Mouse (Mus musculus): Measurements from ENCODE around the gene Apela. TPM values are rescaled to one million over a fixed set of nuclear protein-coding genes. Genes with fewer than 3 reads are reported as not detected.

Gene Apela
- total and polyA plus RNA-seq, 3 experiments: 0.27 TPM; not detected in 2

DNA sequence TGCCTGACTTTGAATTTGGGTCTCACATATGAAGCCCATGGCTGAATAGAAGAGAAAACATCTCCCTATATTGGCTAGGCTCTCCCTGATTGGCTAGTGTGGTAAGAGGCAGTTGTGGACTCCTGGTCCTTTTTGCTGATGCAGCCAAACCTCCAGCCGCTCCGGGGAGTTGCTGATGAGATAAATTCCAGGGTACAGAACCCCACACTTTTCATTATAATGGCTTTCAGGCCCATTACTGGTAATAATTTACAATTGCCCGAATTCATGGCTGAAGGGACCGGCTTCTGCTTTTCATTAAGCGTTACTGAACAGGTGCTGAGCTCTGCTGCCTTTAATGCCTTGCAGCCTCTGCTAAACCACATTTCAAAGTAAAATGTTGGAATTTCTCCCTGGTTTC, 16.8 kb upstream of the Apela start:
- no peak for DNase-seq
- WGBS: 78% methylated on average over 5 of the region's 5 CpGs
- TF ChIP-seq EP300 (IDR thresholded peaks at IDR 0.05; ENCODE audit: insufficient read depth, low read depth, low read length): no peak
- no peak for TF ChIP-seq CTCF (IDR thresholded peaks at IDR 0.05)
- Histone ChIP-seq H3K4me1 (ENCODE audit: control insufficient read depth, insufficient read depth, low read length) (no peaks in the 10 kb centered on the region), H3K27ac (no peak overlapping the region), H3K79me2 (replicated peaks; ENCODE audit: control insufficient read depth, insufficient read depth, low read length) (no peaks in the 10 kb centered on the region), H3K27me3 (ENCODE audit: control insufficient read depth, insufficient read depth, low read length) (no peaks in the 10 kb centered on the region), H3K9ac (ENCODE audit: low read depth, low read length) (no peak overlapping the region), H3K4me3 (no peak overlapping the region), H3K36me3 (ENCODE audit: control insufficient read depth, insufficient read depth, low read length) (no peaks in the 10 kb centered on the region)
- intact Hi-C loops (cut with DNase I): no loop called here

DNA sequence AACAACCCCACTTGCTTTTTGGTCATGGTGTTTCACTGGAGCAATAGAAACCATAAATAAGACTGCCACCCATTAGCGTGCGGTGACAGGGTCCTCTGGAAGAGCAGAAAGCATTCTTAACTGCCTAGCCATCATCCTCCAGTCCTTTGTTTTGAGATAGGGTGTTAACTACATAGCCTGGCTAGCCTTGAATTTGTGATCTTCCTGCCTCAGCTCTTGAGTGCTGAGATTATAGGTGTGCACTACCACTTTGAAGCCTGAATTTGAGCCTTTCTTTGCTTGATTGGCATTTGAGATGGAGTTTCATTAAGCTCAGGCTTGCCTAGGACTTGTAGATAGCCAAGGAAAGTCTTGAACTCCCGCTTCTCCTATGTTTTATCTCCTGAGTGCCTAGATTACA, 16.4 kb upstream of the Apela start:
- H3K79me2 ChIP-seq (replicated peaks; ENCODE audit: control insufficient read depth, insufficient read depth, low read length): no peaks in the 10 kb centered on the region
- H3K4me1 ChIP-seq (ENCODE audit: control insufficient read depth, insufficient read depth, low read length): no peaks in the 10 kb centered on the region
- intact Hi-C loops (cut with DNase I): no loop called here
- no peak overlapping the region for H3K27ac ChIP-seq
- H3K36me3 ChIP-seq (ENCODE audit: control insufficient read depth, insufficient read depth, low read length): no peaks in the 10 kb centered on the region
- no peak for DNase-seq
- no peak overlapping the region for H3K9ac ChIP-seq (ENCODE audit: low read depth, low read length)
- no peaks in the 10 kb centered on the region for H3K27me3 ChIP-seq (ENCODE audit: control insufficient read depth, insufficient read depth, low read length)
- WGBS: 93% methylated on average over 3 of the region's 3 CpGs
- TF ChIP-seq CTCF (IDR thresholded peaks at IDR 0.05) (no peak), POLR2A (IDR thresholded peaks at IDR 0.05; ENCODE audit: insufficient read depth, low read depth, low read length) (no peak), EP300 (IDR thresholded peaks at IDR 0.05; ENCODE audit: insufficient read depth, low read depth, low read length) (no peak)
- H3K4me3 ChIP-seq: no peak overlapping the region

DNA sequence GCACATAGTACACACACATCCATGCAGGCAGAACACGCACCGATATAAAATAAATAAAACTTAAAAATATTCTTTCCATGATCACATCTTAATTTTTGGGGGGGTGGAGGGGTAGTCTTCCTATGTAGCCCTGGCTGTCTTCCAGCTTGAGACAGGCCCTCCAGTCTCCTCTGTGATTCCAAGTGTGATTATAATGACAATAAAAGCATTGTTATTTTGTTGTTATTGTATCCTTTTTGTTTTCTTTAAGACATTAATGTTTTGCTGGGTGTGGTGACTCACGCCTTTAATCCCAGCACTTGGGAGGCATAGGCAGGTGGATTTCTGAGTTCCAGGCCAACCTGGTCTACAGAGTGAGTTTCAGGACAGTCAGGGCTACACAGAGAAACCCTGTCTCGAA, 10.7 kb upstream of the Apela start:
- Histone ChIP-seq H3K4me3 (no peak overlapping the region), H3K79me2 (replicated peaks; ENCODE audit: control insufficient read depth, insufficient read depth, low read length) (no peaks in the 10 kb centered on the region), H3K27me3 (ENCODE audit: control insufficient read depth, insufficient read depth, low read length) (no peaks in the 10 kb centered on the region), H3K36me3 (ENCODE audit: control insufficient read depth, insufficient read depth, low read length) (no peaks in the 10 kb centered on the region), H3K27ac (no peak overlapping the region), H3K4me1 (ENCODE audit: control insufficient read depth, insufficient read depth, low read length) (no peaks in the 10 kb centered on the region), H3K9ac (ENCODE audit: low read depth, low read length) (no peak overlapping the region)
- intact Hi-C loops (cut with DNase I): no loop called here
- DNase-seq: no peak
- WGBS: 69% methylated on average over 4 of the region's 4 CpGs
- TF ChIP-seq EP300 (IDR thresholded peaks at IDR 0.05; ENCODE audit: insufficient read depth, low read depth, low read length): no peak
- no peak for TF ChIP-seq POLR2A (IDR thresholded peaks at IDR 0.05; ENCODE audit: insufficient read depth, low read depth, low read length)
- TF ChIP-seq CTCF (IDR thresholded peaks at IDR 0.05): no peak

DNA sequence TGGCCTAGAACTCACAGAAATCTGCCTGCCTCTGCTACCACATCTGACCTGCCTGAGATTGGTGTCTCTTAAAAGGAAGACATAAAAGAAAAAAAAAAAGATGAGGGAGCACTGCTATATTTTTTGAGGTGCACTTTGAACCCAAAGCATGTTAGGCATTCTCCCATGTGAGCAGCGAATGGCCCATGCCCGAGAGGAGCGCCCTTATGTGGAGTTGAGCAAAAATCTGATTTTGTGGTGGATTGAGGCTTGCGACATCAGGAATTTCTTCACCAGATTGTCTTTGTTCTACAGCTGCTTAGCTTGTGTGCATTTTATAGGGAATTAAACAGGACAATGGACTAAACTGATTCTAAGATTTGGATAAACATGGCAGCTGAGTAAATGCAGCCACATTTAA, 10.1 kb upstream of the Apela start:
- DNase-seq: no peak
- H3K79me2 ChIP-seq (replicated peaks; ENCODE audit: control insufficient read depth, insufficient read depth, low read length): no peaks in the 10 kb centered on the region
- 91% methylated on average over 4 of the region's 4 CpGs for WGBS
- intact Hi-C loops (cut with DNase I): no loop called here
- no peak overlapping the region for H3K27ac ChIP-seq
- no peaks in the 10 kb centered on the region for H3K36me3 ChIP-seq (ENCODE audit: control insufficient read depth, insufficient read depth, low read length)
- TF ChIP-seq EP300 (IDR thresholded peaks at IDR 0.05; ENCODE audit: insufficient read depth, low read depth, low read length): no peak
- no peak for TF ChIP-seq CTCF (IDR thresholded peaks at IDR 0.05)
- TF ChIP-seq POLR2A (IDR thresholded peaks at IDR 0.05; ENCODE audit: insufficient read depth, low read depth, low read length): no peak
- H3K4me3 ChIP-seq: no peak overlapping the region
- no peaks in the 10 kb centered on the region for H3K27me3 ChIP-seq (ENCODE audit: control insufficient read depth, insufficient read depth, low read length)
- H3K4me1 ChIP-seq (ENCODE audit: control insufficient read depth, insufficient read depth, low read length): no peaks in the 10 kb centered on the region
- H3K9ac ChIP-seq (ENCODE audit: low read depth, low read length): no peak overlapping the region

DNA sequence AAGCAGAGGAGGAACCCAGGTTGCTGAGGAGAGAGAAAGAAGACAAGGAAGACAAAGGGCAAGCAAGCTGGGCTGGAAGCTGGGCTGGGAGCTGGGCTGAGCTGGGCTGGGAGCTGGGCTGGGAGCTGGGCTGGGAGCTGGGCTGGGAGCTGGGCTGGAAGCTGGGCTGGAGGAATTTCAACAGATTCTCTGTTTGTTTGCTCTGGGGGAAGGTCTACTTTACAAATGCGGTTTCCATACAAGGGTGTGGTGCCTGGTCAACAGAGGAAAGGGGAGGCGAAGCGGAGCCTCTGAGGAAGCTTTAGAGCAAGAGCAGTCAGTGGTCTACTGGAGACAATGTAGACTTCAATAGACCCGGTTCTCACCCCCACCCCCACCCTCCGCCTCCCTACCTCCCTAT, 9.4 kb upstream of the Apela start:
- Histone ChIP-seq H3K9ac (ENCODE audit: low read depth, low read length) (no peak overlapping the region), H3K4me1 (ENCODE audit: control insufficient read depth, insufficient read depth, low read length) (no peaks in the 10 kb centered on the region), H3K27ac (no peak overlapping the region), H3K4me3 (no peak overlapping the region), H3K27me3 (ENCODE audit: control insufficient read depth, insufficient read depth, low read length) (no peaks in the 10 kb centered on the region), H3K79me2 (replicated peaks; ENCODE audit: control insufficient read depth, insufficient read depth, low read length) (no peaks in the 10 kb centered on the region), H3K36me3 (ENCODE audit: control insufficient read depth, insufficient read depth, low read length) (no peaks in the 10 kb centered on the region)
- WGBS: 49% methylated on average over 5 of the region's 5 CpGs
- DNase-seq: no peak
- TF ChIP-seq CTCF (IDR thresholded peaks at IDR 0.05): no peak
- no peak for TF ChIP-seq EP300 (IDR thresholded peaks at IDR 0.05; ENCODE audit: insufficient read depth, low read depth, low read length)
- no peak for TF ChIP-seq POLR2A (IDR thresholded peaks at IDR 0.05; ENCODE audit: insufficient read depth, low read depth, low read length)
- intact Hi-C loops (cut with DNase I): no loop called here

DNA sequence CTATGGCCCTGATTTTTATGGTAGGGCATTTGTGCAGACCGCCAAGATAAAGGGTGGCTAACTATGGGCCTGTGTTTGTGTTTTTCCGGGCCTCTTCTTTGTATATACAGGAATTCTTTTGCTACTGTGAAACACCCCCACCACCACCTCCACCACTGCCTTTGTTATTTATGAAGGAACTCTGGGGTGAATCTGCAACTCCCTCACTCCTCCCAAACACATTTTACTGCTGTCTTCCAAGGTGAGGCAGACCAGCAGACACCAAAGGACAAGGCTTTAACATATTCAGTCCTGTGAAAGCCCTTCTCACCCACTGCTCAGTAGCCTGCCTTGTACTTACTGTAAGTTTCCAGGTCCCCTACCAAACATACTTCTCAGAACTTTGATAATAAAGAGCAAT, 3.0 kb downstream of the Apela start:
- no peak for DNase-seq
- H3K4me1 ChIP-seq (ENCODE audit: control insufficient read depth, insufficient read depth, low read length): peaks cover 2% of the 10 kb centered on the region
- no peaks in the 10 kb centered on the region for H3K79me2 ChIP-seq (replicated peaks; ENCODE audit: control insufficient read depth, insufficient read depth, low read length)
- no peak overlapping the region for H3K27ac ChIP-seq
- no peaks in the 10 kb centered on the region for H3K36me3 ChIP-seq (ENCODE audit: control insufficient read depth, insufficient read depth, low read length)
- intact Hi-C loops (cut with DNase I): no loop called here
- 67% methylated on average over 2 of the region's 2 CpGs for WGBS
- H3K27me3 ChIP-seq (ENCODE audit: control insufficient read depth, insufficient read depth, low read length): 0 out of 2 replicates have a peak, but pooled peaks cover 2% of the 10 kb centered on the region
- no peak overlapping the region for H3K9ac ChIP-seq (ENCODE audit: low read depth, low read length)
- TF ChIP-seq EP300 (IDR thresholded peaks at IDR 0.05; ENCODE audit: insufficient read depth, low read depth, low read length) (no peak), POLR2A (IDR thresholded peaks at IDR 0.05; ENCODE audit: insufficient read depth, low read depth, low read length) (no peak), CTCF (IDR thresholded peaks at IDR 0.05) (no peak)
- H3K4me3 ChIP-seq: no peak overlapping the region

Data from heart, adult 2 months (tissue).